ENCODE assay signal across 27 mouse cellular contexts in the genomic region with DNA sequence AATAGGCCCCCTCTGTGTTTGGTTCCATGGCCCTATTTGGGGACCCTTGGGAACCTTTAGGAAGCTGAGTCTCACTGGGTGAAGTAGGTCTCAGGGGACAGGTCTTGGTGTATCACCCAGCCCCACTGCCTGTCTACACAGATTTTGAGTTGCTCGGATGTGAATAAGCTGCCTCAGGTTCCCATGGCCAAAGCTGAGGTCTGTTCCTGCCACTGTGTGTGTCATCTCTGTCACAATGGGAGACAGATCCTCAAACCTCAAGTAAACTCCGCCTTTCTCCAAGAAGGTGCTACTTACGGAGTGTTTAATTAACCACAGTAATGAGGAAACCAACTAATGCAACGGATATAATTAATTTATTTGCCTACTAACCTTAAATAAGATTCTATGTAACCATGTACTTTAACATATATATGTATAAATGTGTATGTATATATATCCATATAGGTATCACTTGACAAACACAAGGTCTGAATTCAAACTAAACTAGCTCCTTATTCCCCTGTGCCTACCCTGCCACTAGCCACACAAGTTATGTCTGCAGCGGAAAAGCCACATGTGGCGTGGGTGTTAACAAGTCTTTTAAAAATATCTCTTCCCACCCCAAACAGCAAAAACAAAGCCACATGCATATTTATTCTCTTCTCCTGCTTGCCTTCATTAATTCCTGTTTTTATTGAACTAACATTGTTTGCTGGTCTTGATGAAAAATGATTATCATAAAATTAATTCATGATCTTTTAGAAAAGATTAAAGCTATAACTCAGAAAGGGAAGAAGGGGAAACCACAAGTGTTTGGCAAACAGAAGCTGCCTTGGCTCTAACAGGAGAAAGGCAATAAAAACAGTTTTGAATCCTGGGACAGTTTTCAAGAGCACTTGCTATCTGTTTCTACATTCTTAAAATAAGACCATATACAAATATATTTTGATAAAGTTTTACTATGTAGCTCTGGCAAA. TPM values are rescaled to one million over a fixed set of nuclear protein-coding genes. Genes with fewer than 3 reads are reported as not detected.
A peak's percentile ranks its signal among the peaks of the same experiment; 100 is the strongest.
DNase-seq lines count a peak whose midpoint lies in the region; ATAC-seq and TF ChIP-seq lines count a peak whose summit lies in the region.
"Had no signal": no experiment of that assay in that cellular context is flagged by ENCODE, and none has a peak within 500 bp of the region (broad histone marks: within the 10 kb centered on the region; RNA-seq: fewer than 3 reads in every experiment).

No protein-coding gene starts in this region.

- H3K27me3 ChIP-seq in intestine, embryonic 14.5 days (replicated peaks; ENCODE audit: control insufficient read depth, insufficient read depth, low read length): no peaks in the 10 kb centered on the region
- no peaks in the 10 kb centered on the region for H3K27me3 ChIP-seq in intestine, postnatal 0 days (replicated peaks; ENCODE audit: control insufficient read depth, insufficient read depth, low read length)
- H3K27me3 ChIP-seq in liver, embryonic 11.5 days (replicated peaks; ENCODE audit: control insufficient read depth, insufficient read depth, low read length): no peaks in the 10 kb centered on the region
- H3K27me3 ChIP-seq: CH12.LX; embryonic facial prominence, embryonic 12.5 days; hindbrain, embryonic 15.5 days; intestine, embryonic 15.5 days; limb, embryonic 15.5 days; Patski had no signal

- H3K4me1 ChIP-seq in intestine, embryonic 14.5 days (replicated peaks; ENCODE audit: control insufficient read depth, insufficient read depth, low read length): no peaks in the 10 kb centered on the region; the same call in none of the 2 replicates
- no peaks in the 10 kb centered on the region for H3K4me1 ChIP-seq in intestine, postnatal 0 days (replicated peaks; ENCODE audit: control insufficient read depth, insufficient read depth, low read length)
- H3K4me1 ChIP-seq in liver, embryonic 11.5 days (replicated peaks; ENCODE audit: control insufficient read depth, insufficient read depth, low read length): no peaks in the 10 kb centered on the region

- no peaks in the 10 kb centered on the region for H3K9me3 ChIP-seq in intestine, embryonic 14.5 days (ENCODE audit: control insufficient read depth, low read length)
- no peaks in the 10 kb centered on the region for H3K9me3 ChIP-seq in intestine, postnatal 0 days (ENCODE audit: control insufficient read depth)
- no peaks in the 10 kb centered on the region for H3K9me3 ChIP-seq in liver, embryonic 11.5 days (ENCODE audit: control insufficient read depth, low read length)
- H3K9me3 ChIP-seq: embryonic facial prominence, embryonic 12.5 days; G1E; hindbrain, embryonic 15.5 days; intestine, embryonic 15.5 days; limb, embryonic 15.5 days had no signal

- H3K36me3 ChIP-seq in intestine, embryonic 14.5 days (ENCODE audit: control insufficient read depth, insufficient read depth, low read length): no peaks in the 10 kb centered on the region
- H3K36me3 ChIP-seq in intestine, postnatal 0 days (ENCODE audit: control insufficient read depth, insufficient read depth): no peaks in the 10 kb centered on the region
- no peaks in the 10 kb centered on the region for H3K36me3 ChIP-seq in liver, embryonic 11.5 days (ENCODE audit: control insufficient read depth, insufficient read depth, low read length)
- H3K36me3 ChIP-seq: embryonic facial prominence, embryonic 12.5 days; G1E; hindbrain, embryonic 15.5 days; intestine, embryonic 15.5 days; limb, embryonic 15.5 days had no signal

- WGBS in intestine, embryonic 14.5 days: 88% methylated on average over 6 of the region's 6 CpGs
- 84% methylated on average over 6 of the region's 6 CpGs for WGBS in intestine, postnatal 0 days
- WGBS in liver, embryonic 11.5 days: 69% methylated on average over 6 of the region's 6 CpGs

- no peak overlapping the region for H3K4me2 ChIP-seq in intestine, embryonic 14.5 days (ENCODE audit: low read length)
- no peak overlapping the region for H3K4me2 ChIP-seq in intestine, postnatal 0 days (replicated peaks; ENCODE audit: low read depth)
- H3K4me2 ChIP-seq in liver, embryonic 11.5 days: no peak overlapping the region
- H3K4me2 ChIP-seq: embryonic facial prominence, embryonic 12.5 days; hindbrain, embryonic 15.5 days; intestine, embryonic 15.5 days; limb, embryonic 15.5 days had no signal

- no peak for ATAC-seq in intestine, embryonic 14.5 days (replicated peaks; ENCODE audit: low FRiP score, low TSS enrichment, low read depth)
- no peak for ATAC-seq in intestine, postnatal 0 days
- no peak for ATAC-seq in liver, embryonic 11.5 days (replicated peaks; ENCODE audit: low FRiP score)
- ATAC-seq in hematopoietic stem cell, adult 5-6 weeks (replicated peaks in 1 of 2; ENCODE audit: insufficient read depth in 1 of 2, low FRiP score in 2 of 2, low TSS enrichment in 1 of 2, low read depth in 1 of 2, poor library complexity in 2 of 2, severe bottlenecking in 2 of 2): peak; percentile 44 to 56
- ATAC-seq: forebrain, postnatal 0 days; intestine, embryonic 15.5 days; Patski had no signal

- H3K4me3 ChIP-seq in intestine, embryonic 14.5 days (ENCODE audit: low read depth, low read length): no peak overlapping the region
- H3K4me3 ChIP-seq in intestine, postnatal 0 days (ENCODE audit: low read depth, low read length): no peak overlapping the region
- H3K4me3 ChIP-seq in liver, embryonic 11.5 days (ENCODE audit: low read depth, low read length): no peak overlapping the region
- H3K4me3 ChIP-seq: embryonic facial prominence, embryonic 12.5 days; hindbrain, embryonic 15.5 days; intestine, embryonic 15.5 days; limb, embryonic 15.5 days had no signal

- no peak overlapping the region for H3K27ac ChIP-seq in intestine, embryonic 14.5 days (ENCODE audit: low read depth)
- no peak overlapping the region for H3K27ac ChIP-seq in intestine, postnatal 0 days (ENCODE audit: low read depth, low read length)
- H3K27ac ChIP-seq in liver, embryonic 11.5 days (ENCODE audit: low read depth, low read length): no peak overlapping the region
- H3K27ac ChIP-seq: embryonic facial prominence, embryonic 12.5 days; hindbrain, embryonic 15.5 days; intestine, embryonic 15.5 days; limb, embryonic 15.5 days; macrophage had no signal

- peak; percentile 32 for DNase-seq in intestine, embryonic 14.5 days (ENCODE audit: low spot score)
- DNase-seq in liver, embryonic 11.5 days (ENCODE audit: low spot score): peak; percentile 10
- DNase-seq in liver (no peak), 416B (ENCODE audit: low read depth) (peak; percentile 70)
- no peak for DNase-seq in embryo, embryonic 9.5 days (ENCODE audit: extremely low spot score)
- DNase-seq in urinary bladder, postnatal 36 days (ENCODE audit: low spot score in 2 of 2): no peak
- DNase-seq: adrenal gland, adult 2 months; cerebellum, adult 11-12 months; cerebellum, postnatal 10 days; forebrain, postnatal 0 days; gastrocnemius, postnatal 14 days; heart, postnatal 4 days; midbrain, embryonic 14.5 days had no signal

- H3K9ac ChIP-seq in intestine, embryonic 14.5 days (ENCODE audit: low read length): no peak overlapping the region
- no peak overlapping the region for H3K9ac ChIP-seq in intestine, postnatal 0 days (ENCODE audit: low read depth, low read length)
- H3K9ac ChIP-seq in liver, embryonic 11.5 days (ENCODE audit: low read depth, low read length): no peak overlapping the region
- H3K9ac ChIP-seq: embryonic facial prominence, embryonic 12.5 days; forebrain, postnatal 0 days; hindbrain, embryonic 15.5 days; intestine, embryonic 15.5 days; limb, embryonic 15.5 days had no signal

- TF ChIP-seq CTCF in intestine, postnatal 0 days (IDR thresholded peaks at IDR 0.05; ENCODE audit: low read depth): no peak

RNA-seq across cellular contexts. Expression of gene Sult6b2, which starts 48.4 kb away (rescaled TPM):
- 0.19 and 0.28 TPM in 2 replicates for polyA plus RNA-seq in intestine, embryonic 14.5 days (2014; fragmentation: Nextera tagmentation; extraction: Ambion mirVana)
- polyA plus RNA-seq in intestine, postnatal 0 days (2015; fragmentation: Nextera tagmentation; extraction: Ambion mirVana): 53.2 and 63.2 TPM in 2 replicates
- polyA plus RNA-seq in liver, embryonic 11.5 days (2014; fragmentation: Nextera tagmentation; extraction: Ambion mirVana): 0.07 TPM in 1 of 2 replicates, not detected in the other
- total RNA-seq in hematopoietic stem cell, adult 5-6 weeks (2017): not detected in 2 replicates
- total RNA-seq: adrenal gland, adult 2 months; adrenal gland, postnatal 4 days; gastrocnemius, postnatal 14 days; heart, postnatal 4 days; left cerebral cortex, adult 18-20 months had no signal
- polyA plus RNA-seq: adrenal gland, adult 2 months; embryonic facial prominence, embryonic 12.5 days; G1E; hindbrain, embryonic 15.5 days; kidney, embryonic 16.5 days; lung, embryonic 16.5 days; macrophage; midbrain, embryonic 14.5 days had no signal

Comparison
In these comparisons a context has a peak if more than half of its experiments do, and no peak if none do; other contexts are left out.
1. DNase-seq: peak in intestine, embryonic 14.5 days (single experiment), liver, embryonic 11.5 days (single experiment) and 416B (single experiment); none in liver (single experiment), embryo, embryonic 9.5 days (single experiment) and urinary bladder, postnatal 36 days (0 of 2).
2. RNA of gene Sult6b2, which starts 48.4 kb away (polyA plus RNA-seq): 53.2 to 63.2 TPM in intestine, postnatal 0 days; 0.19 to 0.28 TPM in intestine, embryonic 14.5 days and 0.07 TPM in liver, embryonic 11.5 days; every median in the first group is over 10 times any median in the second.
3. ATAC-seq: peak in hematopoietic stem cell, adult 5-6 weeks (2 of 2); none in intestine, embryonic 14.5 days (single experiment), intestine, postnatal 0 days (single experiment) and liver, embryonic 11.5 days (single experiment).